Mouse (Mus musculus): Measurements from ENCODE around the gene Elavl3. TPM values are rescaled to one million over a fixed set of nuclear protein-coding genes. Genes with fewer than 3 reads are reported as not detected.

Gene Elavl3
- total RNA-seq, 2 experiments from 2014 or later = 156 to 160 TPM

GRCm38 (mm10) chr9:21989230-21990110 lies 62.4 kb downstream of the Elavl3 start, which contains the start of gene Rgl3:
Rgl3 (minus strand) TSS chr9:21989446.
- TF ChIP-seq CTCF (conservative IDR thresholded peaks at IDR 0.05) = no peak
- Histone ChIP-seq H3K4me3 (peak within 1 kb of the TSS; percentile 52), H3K27ac (no peak within 1 kb of the TSS)
- DNase-seq (ENCODE audit: low spot score in 2 of 2) = no peak

DNA sequence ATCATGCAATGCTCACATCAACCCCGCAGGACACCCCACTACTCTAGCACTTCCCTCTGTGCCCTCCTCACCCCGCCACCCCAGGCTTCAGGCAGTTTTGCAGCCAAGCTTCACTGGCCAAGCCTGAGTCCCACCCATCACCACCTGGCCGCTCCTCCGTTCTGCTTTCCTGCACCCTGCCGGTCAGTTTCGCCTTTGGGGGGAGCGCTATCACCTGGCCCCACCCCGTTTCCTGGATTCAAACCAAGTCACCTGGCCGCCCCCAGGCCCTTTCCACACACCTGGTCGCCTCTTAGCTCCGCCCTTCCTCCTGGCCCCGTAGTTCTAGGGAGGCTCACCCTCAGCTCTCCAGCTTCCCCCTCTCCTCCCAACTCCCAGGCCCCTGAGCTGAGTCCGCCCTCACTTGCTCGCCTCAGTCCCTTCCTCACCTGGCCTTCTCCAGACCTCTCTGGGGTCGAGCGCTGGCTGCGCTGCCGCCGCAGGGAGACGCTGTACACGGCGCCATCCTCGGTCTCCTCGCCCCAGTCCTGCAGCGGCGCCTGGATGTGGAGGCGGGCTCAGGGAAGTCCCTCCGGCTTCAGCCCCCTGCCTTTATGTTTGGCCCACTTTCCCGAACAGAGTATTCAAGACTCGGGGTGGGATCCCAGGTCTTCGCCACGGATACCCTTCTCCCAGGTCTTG lies 63.3 kb downstream of the Elavl3 start:
- TF ChIP-seq CTCF (conservative IDR thresholded peaks at IDR 0.05) = peak; percentile 15; the same call in 1 of the 2 replicates
- no peak for DNase-seq (ENCODE audit: low spot score in 2 of 2)
- Histone ChIP-seq H3K4me3 (peak overlapping the region; percentile 52), H3K27ac (no peak overlapping the region)

- Histone ChIP-seq H3K4me3 (no peak overlapping the region; the same call in 1 of the 2 replicates), H3K27ac (no peak overlapping the region)
- no peak for DNase-seq (ENCODE audit: low spot score in 2 of 2)
- no peak for TF ChIP-seq CTCF (conservative IDR thresholded peaks at IDR 0.05)
Observed at GRCm38 (mm10) chr9:21987592-21988342, 64.1 kb downstream of the Elavl3 start.

GRCm38 (mm10) chr9:21983911-21984310 lies 67.9 kb downstream of the Elavl3 start:
- no peak overlapping the region for H3K27ac ChIP-seq
- no peak for DNase-seq (ENCODE audit: low spot score in 2 of 2)
- TF ChIP-seq CTCF (conservative IDR thresholded peaks at IDR 0.05) = no peak
- no peak overlapping the region for H3K4me3 ChIP-seq

DNA sequence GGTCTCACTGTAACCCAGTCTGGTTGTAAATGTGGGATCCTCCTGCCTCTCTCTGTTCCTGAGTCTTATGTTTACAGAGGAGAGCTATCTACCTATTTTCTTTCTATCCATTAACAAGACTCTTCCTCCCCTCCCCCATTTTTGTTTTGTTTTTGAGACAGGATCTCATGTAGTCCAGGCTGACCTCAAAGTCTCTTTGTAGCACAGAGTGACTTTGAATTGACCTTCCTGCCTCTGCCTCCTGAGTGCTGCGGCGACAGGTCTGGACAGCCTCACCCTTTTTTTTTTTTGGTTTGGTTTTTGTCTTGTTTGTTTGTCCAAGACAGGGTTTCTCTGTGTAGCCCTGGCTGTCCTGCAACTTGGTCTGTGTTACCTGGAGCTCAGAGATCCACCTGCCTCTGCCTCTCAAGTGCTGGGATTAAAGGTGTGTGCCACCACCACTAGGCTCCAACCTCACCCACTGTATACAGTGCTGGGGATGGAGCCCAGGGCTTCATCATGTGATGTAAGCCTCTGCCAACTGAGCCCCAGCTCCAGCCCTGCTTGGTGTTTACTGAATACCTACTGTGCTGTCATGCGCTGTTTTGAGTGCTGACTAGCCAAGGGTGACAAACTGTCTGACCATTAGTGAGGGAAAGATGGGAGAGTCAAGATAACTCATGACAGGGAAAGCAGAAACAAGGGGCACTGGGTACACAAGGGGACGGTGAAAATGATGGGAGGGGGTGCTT lies 73.3 kb downstream of the Elavl3 start:
- no peak for DNase-seq (ENCODE audit: low spot score in 2 of 2)
- no peak overlapping the region for H3K4me3 ChIP-seq
- TF ChIP-seq CTCF (conservative IDR thresholded peaks at IDR 0.05) = no peak
- no peak overlapping the region for H3K27ac ChIP-seq

- Histone ChIP-seq H3K27ac (no peak overlapping the region), H3K4me3 (no peak overlapping the region)
- no peak for DNase-seq (ENCODE audit: low spot score in 2 of 2)
- TF ChIP-seq CTCF (conservative IDR thresholded peaks at IDR 0.05) = peak; percentile 82
Observed at GRCm38 (mm10) chr9:21977972-21978371, 73.9 kb downstream of the Elavl3 start.

GRCm38 (mm10) chr9:21977331-21977730 lies 74.5 kb downstream of the Elavl3 start:
- TF ChIP-seq CTCF (conservative IDR thresholded peaks at IDR 0.05) = no peak
- H3K4me3 ChIP-seq = no peak overlapping the region
- DNase-seq (ENCODE audit: low spot score in 2 of 2) = no peak
- H3K27ac ChIP-seq = no peak overlapping the region

DNA sequence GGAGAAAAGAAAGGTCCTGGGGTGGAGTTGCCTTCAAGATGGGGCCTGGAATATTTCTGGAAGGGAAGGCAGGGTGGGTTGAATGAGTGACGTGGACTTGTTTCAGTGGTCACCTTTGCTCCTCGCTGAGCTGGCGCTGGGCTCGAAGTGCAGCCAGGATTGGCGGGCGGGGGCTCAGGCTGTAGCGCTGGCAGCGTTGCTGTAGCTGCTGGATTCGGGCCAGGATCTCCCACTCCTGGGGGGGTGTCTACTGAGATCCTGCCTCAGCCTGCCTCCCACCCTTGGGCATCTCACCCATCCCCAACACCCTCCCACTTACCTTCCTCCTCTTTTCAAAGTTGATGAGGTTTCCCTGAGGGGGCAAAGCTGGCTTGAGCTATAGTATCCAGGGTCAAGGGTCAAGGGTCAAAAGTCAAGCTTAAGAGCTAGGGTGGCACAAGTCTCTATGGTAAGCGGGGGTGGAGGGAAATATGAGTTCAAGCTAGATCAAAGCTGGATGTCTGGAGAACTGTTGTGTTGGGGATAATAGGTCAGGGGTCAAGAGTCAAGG lies 75.1 kb downstream of the Elavl3 start:
- TF ChIP-seq CTCF (conservative IDR thresholded peaks at IDR 0.05) = no peak
- H3K27ac ChIP-seq = no peak overlapping the region
- DNase-seq (ENCODE audit: low spot score in 2 of 2) = no peak
- no peak overlapping the region for H3K4me3 ChIP-seq

- H3K27ac ChIP-seq = no peak overlapping the region
- no peak for DNase-seq (ENCODE audit: low spot score in 2 of 2)
- TF ChIP-seq CTCF (conservative IDR thresholded peaks at IDR 0.05) = no peak
- no peak overlapping the region for H3K4me3 ChIP-seq
Observed at GRCm38 (mm10) chr9:21969304-21969703, 82.5 kb downstream of the Elavl3 start.

DNA sequence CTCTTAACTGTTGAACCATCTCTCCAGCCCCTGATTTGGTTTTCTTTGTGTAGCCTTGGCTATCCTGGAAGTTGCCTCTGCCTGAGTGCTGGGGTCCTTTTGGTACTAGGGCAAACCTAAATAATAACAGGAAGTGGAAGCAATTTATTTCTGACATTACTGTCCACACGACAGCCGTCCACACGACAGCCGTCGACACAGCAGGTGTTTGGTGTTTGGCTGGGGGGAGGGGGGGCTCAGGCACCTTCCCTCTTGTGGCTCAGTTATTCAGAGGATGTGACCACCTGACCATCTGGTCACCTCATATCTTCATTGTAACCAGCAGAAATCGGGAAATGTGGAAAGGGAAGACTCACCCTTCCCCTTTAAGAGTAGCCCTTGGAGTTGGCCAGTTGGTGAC lies 82.9 kb downstream of the Elavl3 start:
- no peak for DNase-seq (ENCODE audit: low spot score in 2 of 2)

More for the DNA sequence above, 82.9 kb downstream of the Elavl3 start:
- TF ChIP-seq CTCF (conservative IDR thresholded peaks at IDR 0.05) = no peak
- Histone ChIP-seq H3K27ac (no peak overlapping the region), H3K4me3 (no peak overlapping the region)

Other genes with a start within 250 kb of the Elavl3 start
- not detected for gene Angptl8, start 216.5 kb downstream of the Elavl3 start, total RNA-seq (2021)
- gene Dock6, start 199.4 kb downstream of the Elavl3 start, total RNA-seq (2021) = 10 to 100 TPM; 12.2 to 13.6 TPM
- 10 to 100 TPM; 16.7 to 18.8 TPM for gene Rab3d, start 133.8 kb downstream of the Elavl3 start, total RNA-seq (2021)
- 10 to 100 TPM; 18.9 to 21.4 TPM for gene Ccdc159, start 124.6 kb downstream of the Elavl3 start, total RNA-seq (2021)
- gene Tmem205, start 124.5 kb downstream of the Elavl3 start, total RNA-seq (2021) = 10 to 100 TPM; 44.4 to 45.9 TPM
- gene Plppr2, start 115.0 kb downstream of the Elavl3 start, total RNA-seq (2021) = 100 to 1,000 TPM; 297 to 300 TPM
- gene Swsap1, start 96.3 kb downstream of the Elavl3 start, total RNA-seq (2021) = 10 to 100 TPM; 14.8 to 15.9 TPM
- gene Epor, start 88.5 kb downstream of the Elavl3 start, total RNA-seq (2021) = 1 to 10 TPM; 7.8 to 9.1 TPM
- gene Rgl3, start 62.6 kb downstream of the Elavl3 start, total RNA-seq (2021) = 1 to 10 TPM; 2.9 to 3.8 TPM
- 1 to 10 TPM; 8.5 to 9.2 TPM for gene Ccdc151, start 49.4 kb downstream of the Elavl3 start, total RNA-seq (2021)
- gene Prkcsh, start 49.2 kb downstream of the Elavl3 start, total RNA-seq (2021) = 100 to 1,000 TPM; 106 to 111 TPM
- 1 to 10 TPM; 2.2 to 6.3 TPM for gene Gm49318, start 19.2 kb upstream of the Elavl3 start, total RNA-seq (2021)
- 10 to 100 TPM; 22.3 to 25.2 TPM for gene Zfp653, start 19.4 kb upstream of the Elavl3 start, total RNA-seq (2021)
- 10 to 100 TPM; 44.7 to 47.2 TPM for gene Ecsit, start 33.4 kb upstream of the Elavl3 start, total RNA-seq (2021)
- gene Cnn1, start 47.2 kb upstream of the Elavl3 start, total RNA-seq (2021) = 1 to 10 TPM in 1 of 2 experiments, under 1 TPM in 1; 0.44 to 1.4 TPM
- gene Elof1, start 65.1 kb upstream of the Elavl3 start, total RNA-seq (2021) = 10 to 100 TPM; 54.6 to 54.8 TPM
- gene Acp5, start 83.7 kb upstream of the Elavl3 start, total RNA-seq (2021) = under 1 TPM; 0.27 to 0.69 TPM
- gene Pigyl, start 104.8 kb upstream of the Elavl3 start, total RNA-seq (2021) = 10 to 100 TPM; 49.0 to 50.5 TPM
- under 1 TPM in 1 of 2 experiments, not detected in 1; 0.42 TPM for gene Zfp872, start 136.1 kb upstream of the Elavl3 start, total RNA-seq (2021)
- 10 to 100 TPM; 26.0 to 26.4 TPM for gene Zfp809, start 173.7 kb upstream of the Elavl3 start, total RNA-seq (2021)
- gene Zfp599, start 207.9 kb upstream of the Elavl3 start, total RNA-seq (2021) = 1 to 10 TPM; 6.4 to 6.7 TPM